Mouse (Mus musculus): ENCODE data around the gene Tbx10. TPM values are rescaled to one million over a fixed set of nuclear protein-coding genes. Genes with fewer than 3 reads are reported as not detected.

Gene Tbx10
- polyA plus RNA-seq, 2 experiments: 0.28 to 0.37 TPM

DNA sequence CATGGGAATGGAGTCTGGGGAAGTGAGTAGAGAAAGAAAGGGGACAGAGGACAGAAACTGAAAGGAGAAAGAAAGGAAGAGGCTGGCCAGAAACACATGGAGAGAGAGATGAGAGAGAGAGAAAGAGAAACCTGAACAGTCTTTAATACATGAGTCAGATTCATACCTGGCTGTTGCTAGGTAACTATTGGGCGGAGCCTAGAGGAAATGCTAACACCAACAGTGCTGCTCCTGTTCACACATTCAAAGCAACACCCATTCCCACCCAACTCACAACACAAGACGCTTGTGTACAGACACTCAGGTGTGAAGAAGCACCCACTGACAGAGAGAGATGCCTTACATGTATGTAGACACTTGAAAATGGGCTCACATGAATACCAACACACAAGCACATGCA is 16.7 kb upstream of the Tbx10 start:
- Histone ChIP-seq H3K9me3 (ENCODE audit: control insufficient read depth, low read length) (no peaks in the 10 kb centered on the region), H3K27me3 (ENCODE audit: control insufficient read depth, insufficient read depth, low read length) (no peaks in the 10 kb centered on the region), H3K27ac (no peak overlapping the region), H3K4me3 (ENCODE audit: insufficient read depth in 1 of 2, low read depth in 2 of 2, low read length in 2 of 2) (no peak overlapping the region), H3K36me3 (replicated peaks; ENCODE audit: control insufficient read depth, insufficient read depth, low read depth) (no peaks in the 10 kb centered on the region), H3K9ac (replicated peaks) (no peak overlapping the region), H3K4me1 (replicated peaks; ENCODE audit: control insufficient read depth in 2 of 2, insufficient read depth in 2 of 2, low read length in 1 of 2) (peaks cover 5 to 12% of the 10 kb centered on the region in 2 experiments; a peak in 3 of 4 replicates), H3K4me2 (ENCODE audit: low read depth) (no peak overlapping the region)
- 55% methylated on average over 2 of the region's 2 CpGs for WGBS (ENCODE audit: insufficient replicate concordance)
- TF ChIP-seq CTCF (IDR thresholded peaks at IDR 0.05; ENCODE audit: low read depth) (no peak), EP300 (IDR thresholded peaks at IDR 0.05; ENCODE audit: low read depth) (no peak)
- ATAC-seq (ENCODE audit: insufficient read depth): no peak
- no peak for DNase-seq (ENCODE audit: low read depth in 3 of 3, low spot score in 3 of 3)

DNA sequence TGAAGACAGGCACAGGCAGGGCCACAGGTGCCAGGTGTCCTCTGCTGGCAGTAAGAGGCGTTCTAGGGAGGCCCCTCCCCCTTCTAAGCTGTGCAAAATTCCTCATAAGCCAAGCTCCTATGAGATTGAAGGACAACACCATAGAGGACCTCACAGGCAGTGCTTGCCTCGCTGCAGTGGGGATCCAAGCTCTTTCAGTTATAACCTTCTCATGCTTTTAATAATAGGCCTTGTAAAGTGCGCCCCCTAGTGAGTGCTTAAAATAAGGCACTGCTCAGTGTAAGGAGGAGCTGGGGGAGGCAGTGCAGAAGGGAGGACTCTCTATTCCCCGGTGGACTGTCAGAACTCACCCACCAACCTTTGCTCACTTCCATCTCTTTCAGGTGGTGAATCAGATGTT is 12.2 kb upstream of the Tbx10 start:
- 13% methylated on average over 4 of the region's 4 CpGs for WGBS (ENCODE audit: insufficient replicate concordance)
- Histone ChIP-seq H3K4me1 (replicated peaks; ENCODE audit: control insufficient read depth in 2 of 2, insufficient read depth in 2 of 2, low read length in 1 of 2) (peaks cover 0 to 4% of the 10 kb centered on the region in 2 experiments; a peak in 2 of 4 replicates), H3K9me3 (ENCODE audit: control insufficient read depth, low read length) (no peaks in the 10 kb centered on the region), H3K4me3 (ENCODE audit: insufficient read depth in 1 of 2, low read depth in 2 of 2, low read length in 2 of 2) (no peak overlapping the region), H3K36me3 (replicated peaks; ENCODE audit: control insufficient read depth, insufficient read depth, low read depth) (no peaks in the 10 kb centered on the region), H3K27ac (no peak overlapping the region), H3K9ac (replicated peaks) (no peak overlapping the region), H3K4me2 (ENCODE audit: low read depth) (no peak overlapping the region), H3K27me3 (ENCODE audit: control insufficient read depth, insufficient read depth, low read length) (no peaks in the 10 kb centered on the region)
- TF ChIP-seq EP300 (IDR thresholded peaks at IDR 0.05; ENCODE audit: low read depth) (no peak), CTCF (IDR thresholded peaks at IDR 0.05; ENCODE audit: low read depth) (peak; percentile 91)
- peak; percentile 58 to 68 (median 66) for DNase-seq (ENCODE audit: low read depth in 3 of 3, low spot score in 3 of 3)
- no peak; the same call in 1 of the 2 replicates for ATAC-seq (ENCODE audit: insufficient read depth)

DNA sequence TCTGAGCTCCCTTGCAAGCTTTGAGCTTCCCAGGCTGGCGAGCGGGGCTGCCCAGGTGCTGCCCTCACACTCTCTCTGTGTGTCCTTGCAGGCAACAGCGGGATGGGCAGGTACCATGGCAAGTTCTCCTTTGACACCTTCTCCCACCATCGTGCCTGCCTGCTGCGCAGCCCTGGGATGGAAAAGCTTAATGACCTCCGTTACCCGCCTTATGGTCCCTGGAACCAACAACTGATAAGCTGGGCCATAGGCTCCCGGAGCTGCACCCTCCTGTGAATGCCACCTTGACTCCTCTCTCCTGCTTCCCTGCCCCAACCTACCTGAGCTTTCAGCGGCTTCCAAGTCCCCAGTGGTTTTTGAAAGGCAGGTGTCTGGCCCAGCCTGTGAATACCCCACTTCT is 11.6 kb upstream of the Tbx10 start:
- TF ChIP-seq CTCF (IDR thresholded peaks at IDR 0.05; ENCODE audit: low read depth) (no peak), EP300 (IDR thresholded peaks at IDR 0.05; ENCODE audit: low read depth) (no peak)
- H3K27me3 ChIP-seq (ENCODE audit: control insufficient read depth, insufficient read depth, low read length): no peaks in the 10 kb centered on the region
- no peak overlapping the region for H3K27ac ChIP-seq
- H3K9me3 ChIP-seq (ENCODE audit: control insufficient read depth, low read length): no peaks in the 10 kb centered on the region
- ATAC-seq (ENCODE audit: insufficient read depth) (no peak), DNase-seq (ENCODE audit: low read depth in 3 of 3, low spot score in 3 of 3) (no peak)
- WGBS (ENCODE audit: insufficient replicate concordance): 68% methylated on average over 9 of the region's 9 CpGs
- no peak overlapping the region for H3K9ac ChIP-seq (replicated peaks)
- peaks cover 0 to 10% of the 10 kb centered on the region in 2 experiments; a peak in 2 of 4 replicates for H3K4me1 ChIP-seq (replicated peaks; ENCODE audit: control insufficient read depth in 2 of 2, insufficient read depth in 2 of 2, low read length in 1 of 2)
- H3K4me2 ChIP-seq (ENCODE audit: low read depth): no peak overlapping the region
- H3K4me3 ChIP-seq (ENCODE audit: insufficient read depth in 1 of 2, low read depth in 2 of 2, low read length in 2 of 2): no peak overlapping the region
- no peaks in the 10 kb centered on the region for H3K36me3 ChIP-seq (replicated peaks; ENCODE audit: control insufficient read depth, insufficient read depth, low read depth)

DNA sequence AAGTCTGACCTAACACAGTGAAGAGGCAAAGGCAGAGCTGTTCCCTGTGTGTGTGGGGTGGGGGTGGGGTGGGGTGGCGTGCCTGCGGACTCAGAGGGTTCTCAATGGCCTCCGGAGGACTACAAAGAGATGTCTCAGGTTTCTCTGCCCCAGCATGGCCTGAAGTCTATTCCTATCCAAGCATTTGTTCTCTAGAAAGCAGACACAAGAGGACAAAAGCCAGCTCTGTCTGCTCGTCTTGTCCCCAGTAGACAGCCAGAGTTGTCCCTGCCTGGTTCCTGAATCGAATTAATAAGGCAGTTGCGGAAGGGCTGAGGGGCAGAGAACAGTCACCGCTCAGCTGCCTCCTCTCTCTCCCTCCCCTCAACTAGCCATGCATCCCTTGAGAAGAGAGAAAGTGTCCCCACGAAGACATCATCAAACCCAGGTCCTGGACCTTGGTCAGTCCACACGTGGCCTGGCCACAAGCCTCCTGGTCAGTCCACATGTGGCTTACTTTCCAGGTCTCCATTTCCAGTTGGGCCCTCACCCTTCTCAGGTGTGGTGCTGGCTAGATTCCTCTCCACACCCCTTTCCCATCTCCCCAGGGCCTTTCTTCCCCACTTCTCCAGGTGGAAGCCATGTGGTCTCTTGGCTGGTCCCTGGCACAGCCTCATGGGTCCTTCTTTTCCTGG is 8.9 kb upstream of the Tbx10 start:
- WGBS (ENCODE audit: insufficient replicate concordance): 66% methylated on average over 9 of the region's 9 CpGs
- Histone ChIP-seq H3K27ac (no peak overlapping the region), H3K4me1 (replicated peaks; ENCODE audit: control insufficient read depth in 2 of 2, insufficient read depth in 2 of 2, low read length in 1 of 2) (peaks cover 0 to 13% of the 10 kb centered on the region in 2 experiments; a peak in 2 of 4 replicates), H3K9me3 (ENCODE audit: control insufficient read depth, low read length) (no peaks in the 10 kb centered on the region), H3K4me2 (ENCODE audit: low read depth) (no peak overlapping the region), H3K4me3 (ENCODE audit: insufficient read depth in 1 of 2, low read depth in 2 of 2, low read length in 2 of 2) (no peak overlapping the region), H3K27me3 (ENCODE audit: control insufficient read depth, insufficient read depth, low read length) (no peaks in the 10 kb centered on the region), H3K36me3 (replicated peaks; ENCODE audit: control insufficient read depth, insufficient read depth, low read depth) (no peaks in the 10 kb centered on the region), H3K9ac (replicated peaks) (no peak overlapping the region)
- no peak for DNase-seq (ENCODE audit: low read depth in 3 of 3, low spot score in 3 of 3)
- no peak for ATAC-seq (ENCODE audit: insufficient read depth)
- no peak for TF ChIP-seq EP300 (IDR thresholded peaks at IDR 0.05; ENCODE audit: low read depth)
- TF ChIP-seq CTCF (IDR thresholded peaks at IDR 0.05; ENCODE audit: low read depth): no peak

DNA sequence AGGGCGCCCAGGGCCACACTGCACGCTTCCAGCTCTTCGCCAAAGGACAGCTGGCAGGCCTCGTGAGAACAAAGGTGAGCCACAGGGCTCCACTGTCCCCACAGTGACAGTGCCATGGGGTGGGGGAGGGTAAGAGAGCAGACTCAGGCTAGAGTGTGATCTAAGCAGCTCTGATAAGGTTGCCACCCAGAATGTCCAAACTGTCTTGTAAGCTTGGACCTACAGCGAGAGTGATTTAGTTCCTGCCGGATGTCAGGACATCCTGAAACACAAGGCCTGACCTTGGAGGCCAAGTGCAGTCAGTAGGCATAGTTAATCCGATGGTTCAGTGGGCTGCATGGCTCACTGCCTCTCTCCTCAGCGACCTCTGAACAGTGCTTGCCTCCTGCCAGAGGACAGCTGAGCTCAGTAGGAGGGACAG is 7.3 kb upstream of the Tbx10 start:
- no peaks in the 10 kb centered on the region for H3K36me3 ChIP-seq (replicated peaks; ENCODE audit: control insufficient read depth, insufficient read depth, low read depth)
- H3K9me3 ChIP-seq (ENCODE audit: control insufficient read depth, low read length): no peaks in the 10 kb centered on the region
- H3K9ac ChIP-seq (replicated peaks): no peak overlapping the region
- no peak overlapping the region for H3K4me3 ChIP-seq (ENCODE audit: insufficient read depth in 1 of 2, low read depth in 2 of 2, low read length in 2 of 2)
- peaks cover 0 to 13% of the 10 kb centered on the region in 2 experiments; a peak in 2 of 4 replicates for H3K4me1 ChIP-seq (replicated peaks; ENCODE audit: control insufficient read depth in 2 of 2, insufficient read depth in 2 of 2, low read length in 1 of 2)
- DNase-seq (ENCODE audit: low read depth in 3 of 3, low spot score in 3 of 3) (no peak), ATAC-seq (ENCODE audit: insufficient read depth) (peak; percentile 30)
- no peak for TF ChIP-seq EP300 (IDR thresholded peaks at IDR 0.05; ENCODE audit: low read depth)
- TF ChIP-seq CTCF (IDR thresholded peaks at IDR 0.05; ENCODE audit: low read depth): no peak
- H3K27ac ChIP-seq: no peak overlapping the region
- H3K27me3 ChIP-seq (ENCODE audit: control insufficient read depth, insufficient read depth, low read length): no peaks in the 10 kb centered on the region
- H3K4me2 ChIP-seq (ENCODE audit: low read depth): no peak overlapping the region
- 26% methylated on average over 8 of the region's 8 CpGs for WGBS (ENCODE audit: insufficient replicate concordance)

All from liver, embryonic 14.5 days (tissue).